In the genomic region with DNA sequence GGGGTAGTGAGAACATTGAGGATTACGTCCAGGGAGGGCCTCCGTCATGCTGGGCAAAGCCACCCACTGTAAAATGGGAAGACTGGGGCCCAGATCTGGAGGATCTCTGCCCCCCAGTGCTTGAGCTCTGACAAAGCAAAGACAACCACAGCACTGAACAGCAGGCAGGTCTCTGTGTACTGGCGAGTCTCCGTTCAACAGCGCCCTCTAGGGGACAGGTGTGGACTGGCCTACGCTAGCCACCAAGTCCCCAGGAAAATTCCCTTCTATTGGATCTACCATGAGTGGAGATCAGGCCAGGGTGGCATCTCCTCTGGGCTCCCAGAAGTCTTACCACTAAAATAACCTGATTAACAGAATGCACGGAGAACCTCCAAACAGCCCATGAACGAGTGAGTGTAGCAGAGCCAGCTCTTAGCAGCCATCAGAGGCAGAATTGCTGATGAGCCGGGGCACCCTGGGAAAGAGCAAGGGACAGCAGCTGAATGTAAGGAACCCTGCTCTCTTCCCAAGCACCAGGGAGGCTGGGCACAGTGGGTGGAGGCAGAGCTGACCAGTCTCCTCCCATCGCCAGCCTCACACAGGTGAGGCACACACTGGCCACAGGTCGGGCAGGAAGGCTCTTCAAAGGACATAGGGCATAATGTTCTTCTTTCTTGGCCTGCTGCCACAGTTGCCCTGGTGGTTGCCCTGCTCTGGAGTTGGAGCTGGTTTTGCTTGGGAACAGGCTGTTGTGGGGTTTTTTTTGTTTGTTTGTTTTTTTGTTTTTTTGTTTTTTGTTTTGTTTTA, we compare ENCODE assay signal across 7 mouse cellular contexts. TPM values are rescaled to one million over a fixed set of nuclear protein-coding genes. Genes with fewer than 3 reads are reported as not detected.
DNase-seq lines count a peak whose midpoint lies in the region; ATAC-seq and TF ChIP-seq lines count a peak whose summit lies in the region.

No protein-coding gene starts in this region.

- H3K36me3 ChIP-seq in lung, embryonic 16.5 days (ENCODE audit: control insufficient read depth, insufficient read depth, low read length), result no peaks in the 10 kb centered on the region

- no peak overlapping the region for H3K4me2 ChIP-seq in lung, embryonic 16.5 days (ENCODE audit: low read depth, low read length)

- peak; percentile 59; the same call in 1 of the 2 replicates for ATAC-seq in lung, embryonic 16.5 days (ENCODE audit: low read depth)

- 32% methylated on average over 11 of the region's 11 CpGs for WGBS in lung, embryonic 16.5 days

- H3K27ac ChIP-seq in left cerebral cortex, adult 2 months, result no peak overlapping the region
- no peak overlapping the region for H3K27ac ChIP-seq in lung, embryonic 16.5 days (ENCODE audit: low read length)

- no peaks in the 10 kb centered on the region for H3K4me1 ChIP-seq in lung, embryonic 16.5 days (replicated peaks; ENCODE audit: control insufficient read depth, insufficient read depth, low read length)

- TF ChIP-seq CTCF in left cerebral cortex, adult 2 months (IDR thresholded peaks at IDR 0.05), result peak; percentile 64

- DNase-seq in left cerebral cortex, adult 2 months (ENCODE audit: extremely low spot score in 1 of 2, low spot score in 2 of 2), result peak; percentile 31 to 43
- no peak for DNase-seq in left cerebral cortex, adult 11 months (ENCODE audit: low spot score)
- DNase-seq in WW6 (ENCODE audit: low read depth, low spot score), result peak; percentile 46
- DNase-seq in cerebellum, adult 9-10 months, result peak; percentile 9
- DNase-seq in kidney, adult 11 months, result peak; percentile 86
- DNase-seq in thymus, postnatal 0 days (ENCODE audit: low spot score), result peak; percentile 48

- no peaks in the 10 kb centered on the region for H3K27me3 ChIP-seq in lung, embryonic 16.5 days (ENCODE audit: control insufficient read depth, insufficient read depth, low read depth, low read length)

- H3K9ac ChIP-seq in lung, embryonic 16.5 days (ENCODE audit: low read length), result no peak overlapping the region

- no peak overlapping the region for H3K4me3 ChIP-seq in left cerebral cortex, adult 2 months
- no peak overlapping the region for H3K4me3 ChIP-seq in lung, embryonic 16.5 days (ENCODE audit: low read length)

- no peaks in the 10 kb centered on the region for H3K9me3 ChIP-seq in lung, embryonic 16.5 days (ENCODE audit: control insufficient read depth, low read length)

- intact Hi-C loops in left cerebral cortex, adult 2 months (cut with DNase I), result no loop called here

RNA-seq across cellular contexts. Expression of a gene that starts 16.5 kb away (rescaled TPM):
- total RNA-seq in left cerebral cortex, adult 2 months (2021), result under 1 TPM in 1 of 2 experiments, not detected in 1; 0.23 TPM
- polyA plus RNA-seq in lung, embryonic 16.5 days (2015; fragmentation: Nextera tagmentation; extraction: Ambion mirVana), result not detected in 2 replicates
- polyA plus RNA-seq in thymus, postnatal 0 days (2015; fragmentation: Nextera tagmentation; extraction: Ambion mirVana), result 0.08 TPM in 1 of 2 replicates, not detected in the other

RNA-seq across cellular contexts. Expression of a gene that starts 33.4 kb away (rescaled TPM):
- not detected for total RNA-seq in left cerebral cortex, adult 2 months (2021)
- polyA plus RNA-seq in lung, embryonic 16.5 days (2015; fragmentation: Nextera tagmentation; extraction: Ambion mirVana), result not detected in 2 replicates
- polyA plus RNA-seq in thymus, postnatal 0 days (2015; fragmentation: Nextera tagmentation; extraction: Ambion mirVana), result not detected in 2 replicates

RNA-seq across cellular contexts. Expression of a gene that starts 35.5 kb away (rescaled TPM):
- total RNA-seq in left cerebral cortex, adult 2 months (2021), result 1 to 10 TPM; 1.8 TPM
- polyA plus RNA-seq in lung, embryonic 16.5 days (2015; fragmentation: Nextera tagmentation; extraction: Ambion mirVana), result 1.3 and 2.5 TPM in 2 replicates
- 5.4 and 5.5 TPM in 2 replicates for polyA plus RNA-seq in thymus, postnatal 0 days (2015; fragmentation: Nextera tagmentation; extraction: Ambion mirVana)
